Mouse (Mus musculus) hindbrain, embryonic 10.5 days (tissue): ENCODE measurements around the gene Hist1h1t. TPM values are rescaled to one million over a fixed set of nuclear protein-coding genes. Genes with fewer than 3 reads are reported as not detected.
A peak's percentile ranks its signal among the peaks of the same experiment; 100 is the strongest.

ENCODE experiments used
- DNase-seq: peaks from one replicate; pipeline ENCODE4 v3.0.0-alpha.2; 2017; ENCODE audit warnings: low spot score
- H3K27ac ChIP-seq: fragments of 300-500 bp; sonication (generic); 2 replicates; pipeline ENCODE4 v1.5.1; 2016; ENCODE audit warnings: mild to moderate bottlenecking, moderate library complexity
- H3K27me3 ChIP-seq: fragments of 300-500 bp; sonication (generic); 2 replicates; pipeline ENCODE4 v1.6.1; 2016; ENCODE audit warnings: mild to moderate bottlenecking; ENCODE audit not compliant: poor library complexity, insufficient read depth, severe bottlenecking
- H3K36me3 ChIP-seq: fragments of 300-500 bp; sonication (generic); 2 replicates; pipeline ENCODE4 v1.6.1; 2016; ENCODE audit warnings: mild to moderate bottlenecking, moderate library complexity
- H3K4me1 ChIP-seq: fragments of 300-500 bp; sonication (generic); replicated peaks from 2 replicates; pipeline ENCODE4 v1.6.1; 2016; ENCODE audit warnings: mild to moderate bottlenecking
- H3K4me3 ChIP-seq: fragments of 300-500 bp; sonication (generic); 2 replicates; pipeline ENCODE4 v1.5.1; 2016; ENCODE audit warnings: mild to moderate bottlenecking, moderate library complexity
- H3K9me3 ChIP-seq: fragments of 300-500 bp; sonication (generic); 2 replicates; pipeline ENCODE4 v1.6.1; 2016; ENCODE audit warnings: mild to moderate bottlenecking, moderate library complexity
- WGBS: fragments of 180-500 bp; shearing (Covaris S2); methylation state at CpG from one replicate; pipeline ENCODE4 v1.1.7; 2016; 5-methylcytosine and 5-hydroxymethylcytosine counted together
- polyA plus RNA-seq: library from polyadenylated mRNA; unstranded; fragments of >200 nt; fragmentation: Nextera tagmentation; extraction: Ambion mirVana; gene quantifications from 2 replicates; pipeline ENCODE4 v1.2.1, GENCODE M21; 2016

Gene Hist1h1t
- polyA plus RNA-seq, 1 experiment from 2014 or later, result not detected

DNA sequence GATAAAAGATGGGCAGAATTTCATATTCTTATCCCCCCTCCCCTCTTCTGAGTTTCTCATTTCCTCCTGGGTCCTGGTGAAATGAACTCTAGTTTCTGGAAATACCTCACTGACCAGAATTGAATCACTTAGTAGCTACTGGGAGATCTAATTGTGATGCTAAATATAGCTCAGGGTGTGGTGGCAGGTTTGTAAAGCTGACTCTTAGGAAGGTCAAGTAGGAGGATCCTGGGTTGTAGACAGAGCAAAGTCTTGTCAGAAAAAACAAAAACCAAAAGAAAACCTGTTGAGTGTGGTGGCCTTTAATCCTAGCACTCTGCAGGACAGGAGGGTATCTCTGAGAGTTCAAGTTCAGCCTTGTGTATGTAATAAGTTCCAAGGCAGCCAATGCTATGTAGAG, 46.4 kb downstream of the Hist1h1t start:
- Histone ChIP-seq H3K36me3 (no peaks in the 10 kb centered on the region), H3K27me3 (no peaks in the 10 kb centered on the region), H3K4me1 (peaks cover 37% of the 10 kb centered on the region), H3K27ac (peak overlapping the region; percentile 50; the same call in 1 of the 2 replicates), H3K4me3 (no peak overlapping the region), H3K9me3 (no peaks in the 10 kb centered on the region)
- no peak for DNase-seq

DNA sequence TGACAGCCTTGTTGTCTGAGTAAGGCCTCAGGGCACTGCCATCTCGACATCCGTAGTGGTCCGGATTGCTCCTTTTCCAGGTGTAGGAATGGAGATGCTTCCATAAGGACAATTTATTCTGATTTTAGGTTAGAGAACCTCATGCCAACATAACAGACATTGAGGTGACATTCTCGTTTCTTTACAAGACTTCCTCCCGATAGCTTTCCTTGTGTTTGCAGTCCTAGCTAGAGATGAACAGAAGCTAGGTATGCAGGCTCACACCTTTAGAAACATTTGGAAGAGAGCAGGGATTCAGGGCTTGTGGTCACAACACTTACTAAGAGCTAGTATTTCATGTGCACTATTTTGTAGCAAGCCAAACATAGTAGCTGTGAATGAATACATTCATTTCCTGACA, 47.6 kb downstream of the Hist1h1t start:
- peaks cover 44% of the 10 kb centered on the region for H3K4me1 ChIP-seq

DNA sequence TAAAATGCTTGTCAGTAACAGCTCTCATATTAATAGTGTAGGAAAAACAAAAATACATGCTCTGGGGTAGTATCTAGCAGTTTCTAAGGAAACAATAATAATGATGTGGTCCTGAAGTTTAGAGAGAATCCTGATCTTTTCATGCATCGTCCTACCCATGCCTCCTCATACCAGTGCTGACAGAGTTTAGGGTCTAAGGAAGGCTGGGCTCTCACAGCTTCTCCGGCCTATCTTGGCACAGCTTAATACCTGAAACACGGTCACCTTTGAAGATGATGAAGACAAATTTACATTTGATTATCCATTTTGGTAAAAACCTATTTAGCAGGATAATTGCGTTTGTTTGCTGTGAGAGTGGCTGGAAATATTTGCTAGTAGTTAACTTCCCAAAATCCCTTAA, 48.3 kb downstream of the Hist1h1t start:
- peaks cover 45% of the 10 kb centered on the region for H3K4me1 ChIP-seq
- WGBS, result 57% methylated on average over 4 of the region's 4 CpGs
- no peaks in the 10 kb centered on the region for H3K9me3 ChIP-seq
- no peaks in the 10 kb centered on the region for H3K27me3 ChIP-seq
- peak overlapping the region; percentile 97 for H3K27ac ChIP-seq
- peak overlapping the region; percentile 59 for H3K4me3 ChIP-seq
- no peak for DNase-seq
- no peaks in the 10 kb centered on the region for H3K36me3 ChIP-seq

More for the DNA sequence above, 47.6 kb downstream of the Hist1h1t start:
- Histone ChIP-seq H3K9me3 (no peaks in the 10 kb centered on the region), H3K27ac (peak overlapping the region; percentile 56; the same call in 1 of the 2 replicates), H3K27me3 (no peaks in the 10 kb centered on the region), H3K36me3 (no peaks in the 10 kb centered on the region), H3K4me3 (no peak overlapping the region)
- 81% methylated on average over 5 of the region's 5 CpGs for WGBS
- DNase-seq, result no peak

DNA sequence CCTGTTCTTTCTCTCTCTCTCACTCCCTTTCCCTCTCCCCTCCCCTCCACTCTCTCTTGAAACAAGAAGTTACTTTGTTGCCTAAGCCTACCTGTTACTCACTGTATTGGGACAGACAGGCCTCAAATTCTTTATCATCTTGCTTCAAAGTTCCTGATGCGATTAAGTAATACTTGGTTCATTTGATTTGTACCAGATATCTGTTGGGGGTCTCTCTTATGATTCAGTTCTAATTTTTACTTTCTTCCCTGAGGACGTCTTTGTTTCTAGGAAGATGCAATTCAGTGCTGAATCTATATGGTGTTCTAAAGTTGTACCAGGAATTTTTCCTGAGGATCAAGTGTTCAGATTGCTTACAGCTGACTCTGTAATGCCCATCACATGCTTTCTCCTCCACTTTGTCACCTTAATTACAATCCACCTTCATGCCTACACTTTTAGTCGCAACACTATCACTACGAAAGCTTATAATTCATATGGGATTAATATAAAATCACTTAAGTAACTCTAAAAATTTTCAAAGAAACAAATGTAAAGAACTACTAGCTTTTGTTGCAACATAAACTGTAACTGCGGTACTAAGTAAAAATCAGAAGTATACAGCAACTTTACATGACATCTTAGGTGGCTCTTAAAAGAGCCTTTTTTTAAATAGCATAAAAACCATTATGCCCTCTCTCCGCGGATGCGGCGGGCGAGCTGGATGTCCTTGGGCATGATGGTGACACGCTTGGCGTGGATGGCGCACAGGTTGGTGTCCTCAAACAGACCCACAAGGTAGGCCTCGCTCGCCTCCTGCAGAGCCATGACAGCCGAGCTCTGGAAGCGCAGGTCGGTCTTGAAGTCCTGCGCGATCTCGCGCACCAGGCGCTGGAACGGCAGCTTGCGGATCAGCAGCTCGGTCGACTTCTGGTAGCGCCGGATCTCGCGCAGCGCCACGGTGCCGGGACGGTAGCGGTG, 49.1 kb downstream of the Hist1h1t start:
- Histone ChIP-seq H3K27ac (peak overlapping the region; percentile 97), H3K4me1 (peaks cover 37% of the 10 kb centered on the region), H3K27me3 (no peaks in the 10 kb centered on the region), H3K9me3 (no peaks in the 10 kb centered on the region), H3K4me3 (peak overlapping the region; percentile 59), H3K36me3 (no peaks in the 10 kb centered on the region)
- DNase-seq, result no peak
- 1% methylated on average over 24 of the region's 36 CpGs for WGBS

DNA sequence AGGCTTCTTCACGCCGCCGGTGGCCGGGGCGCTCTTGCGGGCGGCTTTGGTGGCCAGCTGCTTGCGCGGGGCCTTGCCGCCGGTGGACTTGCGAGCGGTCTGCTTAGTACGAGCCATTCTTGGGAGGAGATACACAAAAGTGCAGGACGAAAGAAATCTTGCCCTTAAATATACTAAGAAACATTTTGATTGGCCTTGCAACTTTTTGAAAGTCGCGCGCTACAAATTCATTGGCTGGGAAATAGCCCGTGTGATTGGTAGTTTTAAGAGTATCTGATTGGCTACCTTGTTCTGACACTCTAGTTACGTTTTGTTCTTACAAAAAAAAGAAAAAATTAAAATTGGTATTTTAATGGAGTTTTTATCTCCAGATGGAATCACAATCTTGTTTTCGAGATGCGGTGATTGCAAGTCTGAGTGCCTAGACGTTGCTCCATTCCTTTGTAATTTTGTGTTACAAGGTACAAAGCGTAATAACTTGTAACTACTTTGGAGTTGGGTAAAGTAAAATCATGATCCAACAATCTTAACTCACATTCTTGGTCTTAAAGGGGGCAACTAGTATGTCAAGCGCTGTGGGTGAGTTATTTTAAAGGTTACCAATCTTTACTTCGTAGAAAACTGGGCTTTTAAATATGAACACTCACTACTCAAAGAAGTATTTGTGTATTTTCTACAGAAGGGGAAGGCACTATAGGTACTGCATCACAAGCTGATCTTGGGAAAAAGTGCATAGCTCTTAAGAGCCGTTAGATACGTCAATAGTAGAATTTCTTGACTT, 50.0 kb downstream of the Hist1h1t start, which contains the start of gene Hist1h3c:
Gene Hist1h3c, minus strand, starts transcription at position 222 of the 781 bp plus-strand sequence.
- Histone ChIP-seq H3K9me3 (no peaks in the 10 kb centered on the region), H3K27ac (peak within 1 kb of the TSS; percentile 97), H3K4me3 (peak within 1 kb of the TSS; percentile 59), H3K36me3 (no peaks in the 10 kb centered on the region), H3K4me1 (peaks cover 29% of the 10 kb centered on the region), H3K27me3 (no peaks in the 10 kb centered on the region)
- 1% methylated on average over 28 of the region's 28 CpGs for WGBS
- peak; percentile 80 for DNase-seq

Other genes starting within 250 kb of the Hist1h1t start
- gene Btn1a1, start 229.9 kb upstream of the Hist1h1t start, polyA plus RNA-seq, result 0.04 TPM in 1 of 2 replicates, not detected in the other
- 0.29 and 0.35 TPM in 2 replicates for gene Btn2a2, start 207.0 kb upstream of the Hist1h1t start, polyA plus RNA-seq
- 5.8 and 7.4 TPM in 2 replicates for gene Hist1h4h, start 164.8 kb upstream of the Hist1h1t start, polyA plus RNA-seq
- gene Hist1h2af, start 161.9 kb upstream of the Hist1h1t start, polyA plus RNA-seq, result 7.8 and 9.2 TPM in 2 replicates
- 3.3 and 6.0 TPM in 2 replicates for gene Hist1h3g, start 160.4 kb upstream of the Hist1h1t start, polyA plus RNA-seq
- 0.51 and 1.1 TPM in 2 replicates for gene Hist1h2bh, start 152.4 kb upstream of the Hist1h1t start, polyA plus RNA-seq
- 0.92 and 1.1 TPM in 2 replicates for gene Hist1h3f, start 151.8 kb upstream of the Hist1h1t start, polyA plus RNA-seq
- 0.56 TPM in 1 of 2 replicates, not detected in the other for gene Hist1h4f, start 144.2 kb upstream of the Hist1h1t start, polyA plus RNA-seq
- gene Hist1h1d, start 142.6 kb upstream of the Hist1h1t start, polyA plus RNA-seq, result 0.37 and 0.49 TPM in 2 replicates
- gene Hist1h3e, start 133.4 kb upstream of the Hist1h1t start, polyA plus RNA-seq, result 5.3 and 5.6 TPM in 2 replicates
- gene Hist1h2ae, start 124.6 kb upstream of the Hist1h1t start, polyA plus RNA-seq, result 102 and 103 TPM in 2 replicates
- 7.0 and 7.3 TPM in 2 replicates for gene Hist1h2bg, start 124.4 kb upstream of the Hist1h1t start, polyA plus RNA-seq
- 4.7 and 5.1 TPM in 2 replicates for gene Hist1h2bf, start 121.6 kb upstream of the Hist1h1t start, polyA plus RNA-seq
- 1.8 and 2.2 TPM in 2 replicates for gene Hist1h2ad, start 121.4 kb upstream of the Hist1h1t start, polyA plus RNA-seq
- 4.8 and 10.9 TPM in 2 replicates for gene Hist1h3d, start 120.1 kb upstream of the Hist1h1t start, polyA plus RNA-seq
- 101 and 107 TPM in 2 replicates for gene Hist1h4d, start 114.2 kb upstream of the Hist1h1t start, polyA plus RNA-seq
- 2.5 and 2.7 TPM in 2 replicates for gene Hist1h2be, start 74.7 kb upstream of the Hist1h1t start, polyA plus RNA-seq
- 22.0 and 26.3 TPM in 2 replicates for gene Hist1h1e, start 73.3 kb upstream of the Hist1h1t start, polyA plus RNA-seq
- gene Hist1h2ac, start 11.9 kb upstream of the Hist1h1t start, polyA plus RNA-seq, result 0.80 and 1.2 TPM in 2 replicates
- gene Hist1h2bc, start 11.6 kb upstream of the Hist1h1t start, polyA plus RNA-seq, result 23.1 and 26.2 TPM in 2 replicates
- gene Hist1h4c, start 2.6 kb downstream of the Hist1h1t start, polyA plus RNA-seq, result 5.4 TPM in 2 replicates
- gene Hfe, start 15.0 kb downstream of the Hist1h1t start, polyA plus RNA-seq, result 3.2 and 3.5 TPM in 2 replicates
- 10.6 and 12.6 TPM in 2 replicates for gene Hist1h1c, start 43.0 kb downstream of the Hist1h1t start, polyA plus RNA-seq
- 6.9 and 8.6 TPM in 2 replicates for gene Hist1h3c, start 49.8 kb downstream of the Hist1h1t start, polyA plus RNA-seq
- gene Hist1h2bb, start 50.9 kb downstream of the Hist1h1t start, polyA plus RNA-seq, result 1.8 and 2.4 TPM in 2 replicates
- 45.2 and 49.3 TPM in 2 replicates for gene Hist1h2ab, start 55.3 kb downstream of the Hist1h1t start, polyA plus RNA-seq
- 5.5 and 8.8 TPM in 2 replicates for gene Hist1h3b, start 56.5 kb downstream of the Hist1h1t start, polyA plus RNA-seq
- gene Hist1h4b, start 61.2 kb downstream of the Hist1h1t start, polyA plus RNA-seq, result 4.9 and 5.4 TPM in 2 replicates
- gene Hist1h4a, start 65.4 kb downstream of the Hist1h1t start, polyA plus RNA-seq, result not detected in 2 replicates
- gene Hist1h3a, start 66.6 kb downstream of the Hist1h1t start, polyA plus RNA-seq, result 3.7 and 4.8 TPM in 2 replicates
- gene Hist1h1a, start 67.9 kb downstream of the Hist1h1t start, polyA plus RNA-seq, result 2.3 and 3.4 TPM in 2 replicates
- not detected in 2 replicates for gene Trim38, start 74.1 kb downstream of the Hist1h1t start, polyA plus RNA-seq
- not detected in 2 replicates for gene Slc17a2, start 111.2 kb downstream of the Hist1h1t start, polyA plus RNA-seq
- not detected in 2 replicates for gene Slc17a3, start 143.6 kb downstream of the Hist1h1t start, polyA plus RNA-seq
- gene Slc17a1, start 171.9 kb downstream of the Hist1h1t start, polyA plus RNA-seq, result not detected in 2 replicates
- gene Slc17a4, start 219.2 kb downstream of the Hist1h1t start, polyA plus RNA-seq, result not detected in 2 replicates
- not detected in 2 replicates for gene Hist1h2ba, start 238.3 kb downstream of the Hist1h1t start, polyA plus RNA-seq
- not detected in 2 replicates for gene Hist1h2aa, start 238.6 kb downstream of the Hist1h1t start, polyA plus RNA-seq